Mouse (Mus musculus): ENCODE data around the gene Slc17a1.
A peak's percentile ranks its signal among the peaks of the same experiment; 100 is the strongest.

Slc17a1 gene

GRCm38 (mm10) chr13:23892592-23893268 lies 25.2 kb downstream of the Slc17a1 start:
- DNase-seq = no peak

- DNase-seq = no peak
Observed at GRCm38 (mm10) chr13:23893269-23893593, 25.7 kb downstream of the Slc17a1 start.

GRCm38 (mm10) chr13:23898242-23898641 lies 30.7 kb downstream of the Slc17a1 start:
- DNase-seq = no peak

- no peak for DNase-seq
Observed at GRCm38 (mm10) chr13:23906906-23907305, 39.4 kb downstream of the Slc17a1 start.

- no peak for DNase-seq
Observed at GRCm38 (mm10) chr13:23910121-23910520, 42.6 kb downstream of the Slc17a1 start.

- no peak for DNase-seq
Observed at GRCm38 (mm10) chr13:23911335-23911734, 43.8 kb downstream of the Slc17a1 start.

- DNase-seq = no peak
Observed at GRCm38 (mm10) chr13:23913791-23914306, 46.3 kb downstream of the Slc17a1 start.

- no peak for DNase-seq
Observed at GRCm38 (mm10) chr13:23914376-23915167, 47.0 kb downstream of the Slc17a1 start, which contains the start of gene Slc17a4. Gene Slc17a4, minus strand, starts transcription at chr13:23915009.

- no peak for DNase-seq
Observed at GRCm38 (mm10) chr13:23916132-23916531, 48.6 kb downstream of the Slc17a1 start.

- DNase-seq = no peak
Observed at GRCm38 (mm10) chr13:23917674-23918073, 50.1 kb downstream of the Slc17a1 start.

- no peak for DNase-seq
Observed at GRCm38 (mm10) chr13:23925792-23926191, 58.2 kb downstream of the Slc17a1 start.

- DNase-seq = no peak
Observed at GRCm38 (mm10) chr13:23928637-23929036, 61.1 kb downstream of the Slc17a1 start.

GRCm38 (mm10) chr13:23930461-23930860 lies 62.9 kb downstream of the Slc17a1 start:
- no peak for DNase-seq

- DNase-seq = no peak
Observed at GRCm38 (mm10) chr13:23930904-23931303, 63.4 kb downstream of the Slc17a1 start.

GRCm38 (mm10) chr13:23933421-23934210 lies 66.1 kb downstream of the Slc17a1 start, which contains the start of gene Hist1h2ba:
Gene Hist1h2ba, minus strand, starts transcription at chr13:23934156.
- no peak for DNase-seq

GRCm38 (mm10) chr13:23934211-23934520 lies 66.6 kb downstream of the Slc17a1 start, which contains the start of gene Hist1h2aa:
Gene Hist1h2aa, plus strand, starts transcription at chr13:23934462.
- no peak for DNase-seq

GRCm38 (mm10) chr13:23938699-23939098 lies 71.1 kb downstream of the Slc17a1 start:
- peak; percentile 31 for DNase-seq

GRCm38 (mm10) chr13:23940291-23940690 lies 72.7 kb downstream of the Slc17a1 start:
- DNase-seq = no peak

- DNase-seq = no peak
Observed at GRCm38 (mm10) chr13:23942861-23943260, 75.3 kb downstream of the Slc17a1 start.
